Mouse (Mus musculus) olfactory bulb, adult 2 months (tissue): Measurements from ENCODE around the gene Pdk2. TPM values are rescaled to one million over a fixed set of nuclear protein-coding genes. Genes with fewer than 3 reads are reported as not detected.
A peak's percentile ranks its signal among the peaks of the same experiment; 100 is the strongest.

Source experiments
- H3K27ac ChIP-seq: fragments of 200-500 bp; 2 replicates; pipeline ENCODE4 v1.5.1; 2012; ENCODE audit warnings: low read depth, low read length; ENCODE audit not compliant: insufficient read depth
- H3K4me1 ChIP-seq: fragments of 200-500 bp; 2 replicates; pipeline ENCODE4 v1.6.1; 2012; ENCODE audit warnings: low read length; ENCODE audit not compliant: control insufficient read depth, insufficient read depth
- H3K4me3 ChIP-seq: fragments of 200-500 bp; 2 replicates; pipeline ENCODE4 v1.5.1; 2012; ENCODE audit warnings: mild to moderate bottlenecking, low read depth, low read length, moderate library complexity; ENCODE audit not compliant: insufficient read depth
- CTCF ChIP-seq: fragments of 200-500 bp; IDR thresholded peaks from 2 replicates; pipeline ENCODE4 v1.5.1; 2012; ENCODE audit warnings: low read depth, mild to moderate bottlenecking, low read length, moderate library complexity; ENCODE audit not compliant: insufficient read depth
- POLR2A ChIP-seq: fragments of 200-500 bp; IDR thresholded peaks from 2 replicates; pipeline ENCODE4 v1.6.1; 2012; ENCODE audit warnings: mild to moderate bottlenecking, low read depth, low read length, moderate library complexity; ENCODE audit not compliant: insufficient read depth
- WGBS: fragments of 180-500 bp; shearing (Covaris S2); methylation state at CpG from one replicate; pipeline ENCODE4 v1.1.7; 2018; 5-methylcytosine and 5-hydroxymethylcytosine counted together
- polyA plus RNA-seq: library from polyadenylated mRNA; stranded (reverse); fragments of >200 nt; gene quantifications from 2 replicates; pipeline ENCODE4 v1.2.4, GENCODE M21; 2012; ENCODE audit warnings: low replicate concordance; ENCODE audit not compliant: missing spikeins, insufficient read depth, insufficient read length

Pdk2 gene
- polyA plus RNA-seq, 1 experiment, result not detected

DNA sequence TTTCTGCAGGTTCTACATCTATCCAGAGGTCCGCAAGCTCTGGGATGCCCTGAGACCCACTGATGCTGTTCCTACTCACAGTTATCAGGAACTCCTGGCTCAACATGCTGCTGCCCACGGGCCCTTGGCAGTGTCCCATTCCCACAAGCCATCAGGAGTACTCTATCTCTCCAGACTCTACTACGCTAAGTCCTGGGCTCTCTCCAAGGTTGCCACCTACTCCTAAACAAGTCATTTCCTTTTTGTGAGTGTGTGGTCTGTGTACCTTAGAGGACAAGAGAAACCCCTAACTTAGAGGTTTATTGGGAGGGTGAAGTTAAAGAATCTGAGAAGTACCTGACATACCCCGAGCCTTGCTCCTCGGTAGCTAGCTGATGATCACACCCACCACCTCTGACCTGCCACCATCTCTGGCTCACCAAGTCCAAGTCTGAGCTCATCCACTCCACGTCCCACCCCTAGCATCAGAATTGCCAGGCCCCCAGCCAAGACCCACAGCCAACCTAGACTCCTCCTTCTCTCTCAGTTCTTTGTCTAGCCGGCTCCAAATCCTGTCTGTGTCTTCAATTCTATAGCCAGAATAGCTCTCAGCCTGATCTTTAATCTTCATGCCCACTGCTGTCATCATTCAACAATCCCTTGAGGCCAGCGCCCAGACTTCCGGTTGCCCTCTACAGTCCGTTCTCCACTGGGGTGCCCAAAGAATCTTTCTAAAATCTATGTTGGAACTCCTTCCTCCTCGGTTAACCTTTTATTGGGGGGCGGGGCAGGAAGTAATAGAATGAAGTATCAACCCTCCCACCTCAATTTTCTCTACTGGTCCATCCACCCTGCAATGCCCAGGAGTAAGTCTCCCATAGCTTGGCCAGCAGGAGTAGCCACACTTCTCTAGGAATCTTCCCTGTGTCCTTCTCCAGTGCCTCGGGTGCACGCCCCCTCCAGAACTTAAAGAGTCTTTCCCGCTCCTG is 32.2 kb downstream of the Pdk2 start:
- TF ChIP-seq CTCF, result no peak
- no peak for TF ChIP-seq POLR2A
- H3K27ac ChIP-seq, result no peak overlapping the region
- 19% methylated on average over 15 of the region's 15 CpGs for WGBS
- H3K4me3 ChIP-seq, result peak overlapping the region; percentile 55
- H3K4me1 ChIP-seq, result peaks cover 31% of the 10 kb centered on the region

- no peak for TF ChIP-seq POLR2A
- no peak for TF ChIP-seq CTCF
- peaks cover 36% of the 10 kb centered on the region for H3K4me1 ChIP-seq
Measured at GRCm38 (mm10) chr11:95007418-95007817, 33.7 kb downstream of the Pdk2 start.

DNA sequence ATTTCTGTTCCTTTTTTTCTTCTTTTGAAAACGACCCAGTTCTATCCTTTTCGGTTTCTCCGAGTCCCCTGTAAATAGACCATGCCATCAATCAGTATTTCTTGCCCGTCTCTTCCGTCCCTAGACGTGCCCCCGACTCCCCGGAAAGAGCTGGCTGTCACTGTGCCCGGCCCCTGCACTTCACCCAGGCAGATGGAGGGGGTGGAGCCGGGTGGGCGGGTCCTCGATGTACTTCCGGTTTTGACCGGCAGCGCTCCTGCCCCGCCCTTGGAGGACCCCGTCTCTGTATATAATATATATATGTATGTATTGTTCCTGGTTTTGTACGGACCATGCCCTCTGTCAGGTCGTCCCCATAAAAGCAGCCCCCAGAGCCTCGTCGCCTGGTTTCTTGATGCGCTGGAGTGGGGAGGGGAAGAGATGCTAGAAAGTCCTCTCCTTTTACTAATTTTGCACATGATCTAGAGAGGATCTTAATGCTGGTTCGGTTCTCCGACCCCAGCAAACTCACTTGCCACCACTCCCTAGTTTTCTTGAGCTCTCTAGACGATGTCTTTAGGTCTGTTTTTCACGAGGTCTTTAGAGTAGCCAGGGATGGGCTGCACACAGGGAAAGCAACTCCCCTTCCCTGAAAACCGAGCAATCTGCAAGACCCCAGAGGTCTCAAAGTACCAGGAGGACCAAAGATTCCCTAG is 34.5 kb downstream of the Pdk2 start:
- Histone ChIP-seq H3K4me1 (peaks cover 36% of the 10 kb centered on the region), H3K27ac (peak overlapping the region; percentile 45; the same call in 1 of the 2 replicates), H3K4me3 (no peak overlapping the region; the same call in 1 of the 2 replicates)
- WGBS, result 2% methylated on average over 27 of the region's 27 CpGs
- TF ChIP-seq CTCF (no peak), POLR2A (no peak)

More at GRCm38 (mm10) chr11:95007418-95007817, 33.7 kb downstream of the Pdk2 start:
- no peak overlapping the region for H3K4me3 ChIP-seq
- WGBS, result 71% methylated on average over 3 of the region's 3 CpGs
- H3K27ac ChIP-seq, result no peak overlapping the region

GRCm38 (mm10) chr11:95006038-95006437 is 35.1 kb downstream of the Pdk2 start:
- Histone ChIP-seq H3K4me3 (no peak overlapping the region), H3K27ac (no peak overlapping the region), H3K4me1 (peaks cover 35% of the 10 kb centered on the region)
- no peak for TF ChIP-seq CTCF
- TF ChIP-seq POLR2A, result no peak
- 42% methylated on average over 4 of the region's 4 CpGs for WGBS

DNA sequence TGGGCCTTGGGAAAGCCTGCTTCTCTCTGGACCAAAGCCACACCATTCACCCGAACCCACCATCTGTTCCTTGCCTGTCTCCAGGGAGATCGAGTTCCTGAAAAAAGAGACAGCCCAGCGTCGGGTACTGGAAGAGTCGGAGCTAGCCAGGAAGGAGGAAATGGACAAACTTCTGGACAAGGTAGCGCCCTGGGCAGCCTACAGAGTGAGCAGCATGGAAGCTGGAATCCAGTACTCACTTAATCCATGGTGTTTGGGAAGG is 36.3 kb downstream of the Pdk2 start:
- H3K27ac ChIP-seq, result no peak overlapping the region
- TF ChIP-seq POLR2A (no peak), CTCF (no peak)
- H3K4me3 ChIP-seq, result no peak overlapping the region
- WGBS, result 66% methylated on average over 6 of the region's 6 CpGs
- H3K4me1 ChIP-seq, result peaks cover 45% of the 10 kb centered on the region

DNA sequence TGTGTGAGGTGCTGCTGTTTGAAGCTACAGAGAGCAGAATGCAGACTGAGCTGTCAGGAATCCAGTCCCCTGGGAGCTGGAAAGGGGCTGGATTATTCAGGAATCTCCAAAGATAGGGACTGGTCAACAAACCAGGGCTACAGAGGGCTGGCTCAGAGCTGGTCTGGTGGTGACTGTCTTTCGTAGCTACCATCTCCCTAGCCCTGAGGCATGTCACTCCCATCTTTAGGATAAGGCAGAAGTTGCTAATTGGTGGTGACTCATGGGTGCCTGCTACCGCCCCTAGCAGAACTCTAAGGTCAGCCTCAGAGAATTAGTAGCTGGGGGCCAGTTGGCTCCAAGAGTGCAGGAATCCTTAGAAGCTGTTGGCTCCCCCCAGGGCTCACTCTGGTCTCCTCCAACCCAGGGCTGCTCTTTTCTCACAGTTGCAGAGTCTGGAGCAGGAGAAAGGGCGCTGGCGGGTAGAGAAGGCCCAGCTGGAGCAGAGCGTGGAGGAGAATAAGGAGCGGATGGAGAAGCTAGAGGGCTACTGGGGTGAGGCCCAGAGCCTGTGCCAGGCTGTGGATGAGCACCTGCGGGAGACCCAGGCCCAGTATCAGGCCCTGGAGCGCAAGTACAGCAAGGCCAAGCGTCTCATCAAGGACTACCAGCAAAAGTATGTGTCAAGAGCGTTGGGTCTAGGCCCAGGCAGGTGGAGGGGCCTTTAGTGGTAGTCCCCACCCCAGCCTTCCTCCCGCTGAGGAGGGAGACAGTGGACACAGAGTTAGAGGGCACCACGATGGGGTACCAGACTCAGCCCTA is 36.8 kb downstream of the Pdk2 start:
- H3K4me1 ChIP-seq, result peaks cover 46% of the 10 kb centered on the region

DNA sequence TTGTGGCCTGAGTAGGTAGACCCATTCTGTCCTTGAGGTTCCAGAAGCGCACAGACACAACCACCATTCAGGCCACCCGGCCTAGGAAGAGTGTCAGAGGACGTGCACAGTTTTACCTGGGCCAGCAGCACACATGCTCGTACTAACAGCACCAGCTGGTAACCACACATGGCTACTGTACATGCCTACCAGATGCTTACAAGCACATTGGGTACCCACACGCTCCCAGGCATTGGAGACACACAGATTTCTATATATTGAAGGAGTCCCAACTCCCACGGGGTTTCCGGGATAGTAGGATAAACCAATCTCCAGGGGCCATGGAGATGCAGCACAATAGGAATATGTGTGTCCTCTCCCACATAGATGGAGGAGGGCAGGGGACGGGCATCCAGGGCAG is 38.4 kb downstream of the Pdk2 start:
- H3K4me3 ChIP-seq, result no peak overlapping the region
- peaks cover 51% of the 10 kb centered on the region for H3K4me1 ChIP-seq
- TF ChIP-seq POLR2A (0 out of 2 replicates have a peak, but pooled peaks have one; percentile 18), CTCF (no peak)
- WGBS, result 91% methylated on average over 8 of the region's 8 CpGs
- no peak overlapping the region for H3K27ac ChIP-seq

More for the DNA sequence above, 36.8 kb downstream of the Pdk2 start:
- TF ChIP-seq CTCF (no peak), POLR2A (no peak)
- no peak overlapping the region for H3K4me3 ChIP-seq
- WGBS, result 78% methylated on average over 12 of the region's 12 CpGs
- no peak overlapping the region for H3K27ac ChIP-seq

GRCm38 (mm10) chr11:95001584-95002347 is 39.4 kb downstream of the Pdk2 start:
- TF ChIP-seq POLR2A, result no peak
- no peak for TF ChIP-seq CTCF
- no peak overlapping the region for H3K4me3 ChIP-seq
- H3K4me1 ChIP-seq, result peaks cover 56% of the 10 kb centered on the region
- H3K27ac ChIP-seq, result no peak overlapping the region
- 89% methylated on average over 21 of the region's 21 CpGs for WGBS
